Mouse (Mus musculus) spleen, postnatal 10 days (tissue): ENCODE data around the gene Mical2.

Source experiments
- DNase-seq, 2 experiments: peaks; one replicate each; pipeline ENCODE4 v3.0.0; 2021 to 2022; ENCODE audit warnings: low spot score in 2 of 2

Mical2 gene

DNA sequence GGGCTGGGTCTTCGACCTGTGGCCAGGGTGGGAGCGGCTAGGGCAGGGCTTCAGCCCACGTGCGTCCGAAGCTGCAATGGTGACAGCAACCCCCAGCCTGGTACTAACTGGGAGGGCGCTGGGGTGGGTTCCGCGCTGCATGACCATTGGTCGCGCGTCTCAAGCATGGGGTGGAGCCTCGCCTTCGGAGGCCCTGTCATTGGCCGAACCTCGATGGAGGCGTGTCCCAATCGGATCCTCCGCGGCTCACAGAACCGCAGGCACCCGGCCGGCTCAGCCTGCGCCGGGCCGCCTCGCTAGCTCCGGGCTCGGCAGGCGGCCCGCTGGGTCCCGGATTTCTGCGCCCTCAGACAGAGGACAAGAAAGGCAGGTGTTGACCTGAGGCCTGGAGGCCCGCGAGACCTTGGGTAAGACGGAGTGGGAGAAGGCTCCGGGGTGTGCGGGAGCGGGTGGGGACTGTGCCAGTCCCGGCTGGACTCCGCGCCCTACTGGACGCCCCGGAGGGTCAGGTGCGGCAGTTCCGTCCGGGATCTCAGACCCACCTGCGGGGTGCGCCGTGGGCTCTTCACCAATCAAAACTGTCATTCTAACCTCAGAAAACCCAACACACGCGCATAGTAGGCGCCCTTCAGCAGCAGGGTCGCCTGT, at the start of gene Mical2:
Gene Mical2 (plus strand): TSS at position 242 of the 648 bp plus-strand sequence.
- peak in 1 of 2 experiments; percentile 81 for DNase-seq

DNA sequence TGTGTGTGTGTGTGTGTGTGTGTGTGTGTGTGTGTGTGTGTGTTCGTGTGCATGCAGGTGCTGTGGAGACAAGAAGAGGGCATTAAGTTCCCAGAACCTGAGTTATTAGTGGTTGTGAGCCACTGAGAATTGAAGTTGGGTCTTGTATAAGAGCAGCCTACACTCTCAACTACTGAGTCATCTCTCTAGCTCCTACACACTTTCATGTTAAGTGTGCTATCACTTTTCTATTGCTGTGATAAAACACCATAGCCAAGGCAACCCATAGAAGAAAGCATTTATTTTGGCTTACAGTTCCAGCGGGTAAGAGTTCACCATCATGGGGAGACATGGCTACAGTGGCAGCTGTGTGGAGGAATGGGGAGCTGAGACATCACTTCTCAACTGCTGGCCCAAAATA, 49.0 kb upstream of the Mical2 start:
- DNase-seq: no peak

DNA sequence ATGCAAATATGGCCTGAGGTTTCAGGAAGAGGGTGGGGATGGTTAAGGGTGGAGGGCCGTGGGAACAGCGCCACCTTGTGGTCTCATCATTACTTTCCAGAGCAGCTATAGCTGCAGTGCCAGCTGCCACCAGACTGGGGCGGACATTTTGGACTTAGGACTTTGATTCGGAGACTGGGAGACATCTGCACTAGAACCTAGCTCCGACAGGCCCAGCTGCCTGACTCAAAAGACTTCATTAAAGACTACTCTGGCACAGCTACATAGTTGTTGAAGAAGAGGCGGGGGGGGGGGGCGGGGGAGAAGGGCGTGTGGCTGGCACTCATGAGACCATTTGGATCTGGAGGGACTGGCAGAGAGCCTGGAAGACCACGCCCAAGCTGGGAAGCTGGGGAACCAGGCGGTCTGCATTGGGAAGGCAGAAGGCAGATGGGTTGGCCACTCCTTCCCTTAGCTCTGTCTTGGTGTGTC, 45.4 kb upstream of the Mical2 start:
- peak; percentile 26 to 75 for DNase-seq

DNA sequence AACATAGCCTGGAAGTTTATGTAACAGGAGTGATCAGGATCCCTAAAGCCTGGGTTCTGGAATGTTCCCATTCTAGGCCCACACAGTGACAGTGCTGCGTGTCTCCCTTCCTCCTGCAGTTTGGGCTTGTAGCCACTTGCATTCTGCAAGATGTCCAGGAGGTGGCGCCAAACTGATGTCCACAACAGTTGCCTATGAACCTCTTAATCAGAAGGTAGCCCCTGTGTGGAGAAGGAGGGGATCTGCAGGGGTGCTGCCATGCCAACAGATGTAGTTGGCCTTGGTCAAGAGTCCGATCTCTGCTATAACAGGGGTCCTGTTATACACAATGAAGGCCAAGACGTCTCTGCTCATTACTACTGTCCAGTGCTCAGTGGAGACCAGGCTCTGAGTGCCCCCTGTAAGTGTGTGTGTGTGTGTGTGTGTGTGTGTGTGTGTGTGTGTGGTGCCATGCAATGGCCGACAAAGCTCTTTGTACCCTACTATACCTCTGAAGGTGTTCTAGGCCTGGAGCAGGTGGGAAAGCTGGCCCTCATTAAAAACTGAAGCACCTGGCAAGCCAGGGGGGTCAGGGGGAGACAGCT, 42.3 kb upstream of the Mical2 start:
- peak; percentile 54 to 80 for DNase-seq

DNA sequence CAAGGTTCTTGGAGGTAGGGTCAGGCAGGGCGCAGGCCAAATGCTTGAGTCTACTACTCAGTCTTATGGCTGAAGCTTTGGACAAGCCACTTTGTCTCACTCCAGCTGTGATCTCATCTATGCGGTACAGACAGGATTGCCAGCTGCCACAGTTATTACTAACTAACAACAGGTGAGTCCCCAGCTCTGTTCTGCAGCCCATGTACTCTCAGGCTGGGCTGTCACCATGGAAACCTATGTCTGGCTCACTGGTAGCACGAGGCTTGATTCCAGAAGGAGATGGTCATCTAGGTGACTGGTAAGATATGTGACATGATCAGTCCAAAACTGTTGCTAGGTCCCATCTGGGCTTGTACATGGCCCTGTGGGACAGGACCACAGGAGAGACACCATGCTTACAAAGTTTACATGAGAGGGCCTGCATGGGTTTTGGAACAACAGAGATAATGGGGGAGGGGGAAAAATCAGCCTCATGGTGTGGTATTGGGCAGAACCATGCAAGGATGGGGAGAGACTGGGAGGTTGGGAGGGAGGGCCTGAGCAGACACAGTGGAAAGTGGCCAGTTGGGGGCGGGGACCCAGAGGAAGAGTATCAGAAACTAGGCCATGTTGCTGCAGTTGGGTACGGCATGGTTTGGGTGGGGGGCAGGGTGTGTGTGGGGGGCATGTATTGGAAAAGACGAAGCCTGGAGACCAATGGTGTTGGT, 41.0 kb upstream of the Mical2 start:
- no peak for DNase-seq

DNA sequence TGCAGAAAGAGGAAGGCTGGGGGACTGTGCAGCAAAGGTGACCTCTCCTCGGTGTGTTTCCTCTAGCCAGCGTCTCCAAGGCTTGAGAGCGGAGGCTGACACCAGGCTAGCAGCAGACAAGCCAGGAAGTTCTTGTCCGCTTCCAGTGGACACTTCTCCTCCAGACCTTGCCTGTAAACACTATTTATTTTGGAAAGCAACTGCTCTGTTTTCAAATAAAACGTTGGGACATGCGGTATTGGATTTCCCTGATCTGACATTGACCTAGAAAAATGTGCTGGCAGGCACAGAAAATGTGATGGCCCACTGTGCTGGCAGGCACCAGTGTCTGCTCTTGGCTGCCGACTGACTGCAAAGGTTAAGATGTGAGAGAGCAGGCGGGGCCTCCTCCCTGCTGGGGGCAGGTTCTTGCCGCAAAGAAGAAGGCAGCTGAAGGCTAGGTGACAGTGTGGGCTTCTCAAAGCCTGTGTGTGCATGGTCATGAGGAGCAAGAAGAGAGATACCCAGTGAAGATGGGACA, 40.4 kb upstream of the Mical2 start:
- DNase-seq: no peak

DNA sequence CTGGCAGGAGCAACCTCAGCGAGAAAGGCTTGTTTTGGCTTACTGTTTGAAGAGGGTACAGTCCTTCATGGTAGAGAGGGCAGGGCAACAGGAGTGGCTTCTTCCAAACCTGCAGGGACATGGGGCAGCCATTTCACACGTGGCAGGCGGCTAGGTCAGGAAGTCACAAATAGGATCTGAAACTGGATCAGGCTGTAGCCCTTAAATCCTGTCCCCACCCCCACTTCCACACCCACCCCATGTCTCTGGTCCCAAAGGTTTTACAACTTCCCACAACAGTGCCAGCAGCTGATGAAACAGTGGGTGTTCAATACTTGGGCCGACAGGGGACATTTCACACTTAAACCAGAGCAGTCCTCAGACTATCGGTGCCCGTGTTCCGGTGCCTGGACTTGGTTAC, 38.8 kb upstream of the Mical2 start:
- DNase-seq: no peak

DNA sequence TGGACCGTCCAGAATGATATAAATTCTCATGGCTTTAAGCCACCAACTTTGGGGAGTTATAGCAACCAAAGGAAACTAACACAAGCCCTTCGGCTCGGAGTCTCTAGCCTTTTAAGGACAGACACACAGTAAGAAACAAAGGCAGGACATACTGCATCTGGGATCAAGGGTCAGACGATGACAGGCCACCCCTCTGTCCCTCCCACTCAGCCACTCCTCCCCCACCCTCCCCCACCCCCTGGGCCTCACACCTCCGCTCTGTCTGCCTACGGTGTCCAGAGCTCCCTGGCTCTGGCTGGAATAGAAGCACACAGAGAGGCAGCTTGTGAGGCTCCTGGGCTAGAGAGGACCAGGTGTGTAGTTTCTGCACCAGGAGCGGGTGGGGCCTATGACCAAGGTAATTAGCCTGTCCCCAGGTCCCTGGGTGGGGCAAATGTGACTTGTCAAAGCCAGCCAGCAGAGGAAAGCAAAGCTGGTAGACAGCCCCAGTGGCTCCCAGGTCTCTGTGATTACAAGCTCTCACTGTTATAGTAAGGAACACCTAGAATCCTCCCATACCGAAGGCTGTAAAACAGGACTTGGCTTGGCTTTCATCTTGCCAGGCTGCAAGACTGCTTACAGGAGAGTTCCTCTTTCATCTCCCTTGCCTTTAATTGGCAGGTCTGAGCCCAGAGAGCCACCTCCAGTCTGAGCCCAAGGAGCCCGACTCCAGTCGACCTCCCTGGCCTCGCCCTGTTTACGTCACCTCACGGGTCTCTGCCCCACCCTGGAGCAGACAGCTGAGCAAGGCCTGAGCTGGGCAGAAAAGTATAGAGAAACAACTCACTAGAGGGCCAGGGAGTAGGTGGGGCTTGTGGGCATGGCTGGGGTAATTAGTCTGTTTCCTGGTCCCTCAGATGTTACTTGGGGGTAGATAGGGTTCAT, 37.9 kb upstream of the Mical2 start:
- DNase-seq: no peak

DNA sequence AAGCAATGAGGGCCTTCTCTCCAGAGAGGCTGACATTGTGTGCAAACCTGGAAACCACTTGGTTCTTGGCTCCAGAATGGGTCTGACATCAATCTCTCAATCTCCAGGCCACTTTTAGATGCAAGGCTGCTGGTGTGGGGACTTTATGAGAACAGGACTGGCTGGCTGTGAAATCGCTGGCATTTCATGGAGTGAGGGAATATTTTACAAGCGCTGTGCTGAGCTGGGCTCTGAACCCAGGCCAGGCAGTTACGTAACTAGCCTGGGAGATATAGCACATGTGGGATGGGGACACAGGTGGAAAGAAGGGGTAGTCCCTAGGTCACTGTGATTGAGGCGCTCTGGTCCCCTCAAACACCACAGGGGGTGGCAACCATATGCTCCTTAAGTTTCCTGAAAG, 33.4 kb upstream of the Mical2 start:
- no peak for DNase-seq

DNA sequence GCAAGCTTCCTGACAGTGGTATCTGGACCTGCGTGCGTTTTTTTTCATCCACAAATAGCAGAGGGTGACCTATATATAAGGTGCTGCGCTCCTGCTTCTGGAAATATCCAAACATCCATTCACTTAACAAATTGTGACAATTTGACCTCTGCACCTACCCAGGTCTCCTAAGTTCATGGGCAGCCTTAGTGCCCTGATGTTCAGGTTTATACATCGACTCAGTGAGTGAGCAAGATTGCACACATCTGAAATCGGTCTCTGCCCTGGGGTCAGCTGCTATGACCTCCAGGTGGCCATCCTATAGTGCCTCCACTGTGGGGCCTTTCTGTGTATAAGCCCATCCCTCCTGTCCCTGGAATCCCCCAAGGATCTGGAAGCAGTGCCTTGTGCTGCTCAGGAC, 32.9 kb upstream of the Mical2 start:
- DNase-seq: no peak

DNA sequence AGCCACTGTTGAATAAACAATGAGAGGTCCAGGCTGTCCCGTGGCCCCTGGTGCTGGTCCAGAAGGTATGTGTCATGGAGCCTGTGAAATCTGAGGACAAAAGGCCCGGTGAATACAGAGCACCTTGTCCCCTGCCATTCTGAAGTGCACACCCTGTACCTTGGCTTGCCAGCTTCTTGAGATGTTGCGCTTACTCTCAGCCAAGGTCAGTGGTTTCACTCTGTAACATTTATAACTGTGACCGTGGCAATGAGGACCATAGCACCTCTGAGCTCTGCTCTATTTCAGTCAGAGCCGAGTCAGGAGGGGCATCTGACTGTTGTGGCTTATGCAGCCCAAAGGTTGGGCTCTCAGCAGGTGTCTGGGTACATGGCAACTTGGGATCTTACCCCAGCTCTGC, 31.4 kb upstream of the Mical2 start:
- no peak for DNase-seq

DNA sequence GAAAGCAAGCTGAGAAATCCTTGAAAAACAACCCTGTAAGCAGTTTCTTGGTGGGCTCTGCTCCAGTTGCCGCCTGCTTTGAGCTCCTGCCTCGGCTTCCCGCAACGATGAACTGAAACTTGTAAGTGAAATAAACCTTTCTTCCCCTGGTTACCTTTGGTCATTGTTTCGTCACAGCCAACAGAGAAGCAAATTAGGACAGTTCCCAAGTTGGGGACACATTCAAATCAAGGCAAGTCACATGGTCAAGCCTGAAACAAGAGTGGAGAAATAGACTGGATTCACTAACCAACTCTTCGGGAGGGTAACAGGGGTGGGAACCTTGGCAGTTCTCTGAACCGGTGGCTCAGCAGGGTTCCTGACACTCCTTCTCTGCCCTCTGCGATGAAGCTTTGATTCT, 28.2 kb upstream of the Mical2 start:
- no peak for DNase-seq

DNA sequence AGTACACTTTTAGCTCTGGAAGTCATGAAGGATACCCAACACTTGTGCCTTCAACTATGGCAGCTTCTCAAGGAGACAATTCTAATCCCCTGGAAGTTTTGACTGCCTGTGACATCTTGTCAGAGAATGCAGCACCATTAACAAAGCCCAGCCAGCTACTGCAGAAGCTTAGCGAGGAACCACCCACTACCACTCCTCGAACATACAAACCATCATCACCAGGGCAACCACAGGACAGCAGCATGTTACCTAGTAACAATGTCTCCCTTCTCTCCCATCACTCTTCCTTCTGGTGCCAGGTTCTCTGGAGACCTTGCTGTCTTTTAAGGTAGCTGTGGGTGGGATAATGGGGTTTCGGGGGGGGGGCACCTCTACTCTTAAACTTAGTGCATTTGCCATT, 26.3 kb upstream of the Mical2 start:
- no peak for DNase-seq

DNA sequence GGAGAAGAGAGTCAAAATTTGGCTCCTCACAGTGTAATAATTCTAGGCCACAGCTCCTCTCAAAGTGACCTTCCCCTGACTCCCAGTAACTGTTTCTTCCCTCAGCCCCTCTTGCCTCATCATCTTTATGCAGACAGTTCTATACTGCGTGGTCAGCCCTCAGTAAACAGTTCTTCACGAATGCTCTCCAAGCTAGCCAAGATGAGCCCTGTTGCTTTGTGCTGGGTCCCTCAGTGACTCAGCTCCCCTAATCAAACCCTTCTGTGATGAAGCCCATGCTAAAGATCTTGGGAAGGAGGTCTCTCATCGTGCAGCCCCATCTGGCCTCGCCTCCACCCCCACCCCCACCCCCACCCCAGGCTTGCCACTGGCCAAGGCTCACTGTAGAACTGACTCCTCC, 24.9 kb upstream of the Mical2 start:
- DNase-seq: no peak

DNA sequence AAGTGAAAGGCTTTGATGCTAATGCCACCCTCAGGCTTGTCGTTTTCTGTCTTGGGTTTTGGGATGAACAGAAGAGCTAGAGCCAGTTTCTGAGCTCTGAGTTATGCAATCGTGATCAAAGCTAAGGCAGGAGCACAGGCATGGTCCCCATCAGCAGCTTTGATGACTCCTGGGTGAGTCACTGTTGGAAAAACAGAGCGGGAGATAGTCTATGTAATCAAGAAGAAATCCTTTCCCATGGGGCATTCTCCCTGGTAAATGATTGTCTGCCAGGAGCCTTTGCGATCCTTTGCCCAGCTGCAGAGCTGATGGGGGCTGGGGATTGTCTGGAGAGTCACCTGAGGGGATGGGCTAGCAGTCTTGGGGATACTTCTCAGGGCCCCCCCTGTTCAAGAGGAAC, 23.5 kb upstream of the Mical2 start:
- no peak for DNase-seq

DNA sequence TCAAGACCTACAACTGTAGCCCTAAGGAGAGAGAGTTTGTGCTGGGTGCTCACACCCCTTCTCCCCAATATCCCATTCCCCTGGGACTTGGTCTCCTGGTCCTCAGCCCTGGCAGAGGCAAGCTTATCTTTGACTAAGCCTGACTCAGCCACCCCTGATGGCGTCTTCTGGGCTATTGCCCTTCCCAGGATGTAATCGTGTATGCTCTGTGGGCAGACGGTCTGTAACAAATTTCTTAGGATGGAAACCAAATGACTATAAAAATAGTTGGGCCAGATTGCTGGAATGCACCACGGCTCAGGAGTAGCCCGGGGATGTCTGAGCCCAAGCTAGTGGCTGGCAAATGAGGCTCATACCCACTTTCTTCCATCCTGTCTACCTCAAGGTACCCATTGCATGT, 22.8 kb upstream of the Mical2 start:
- no peak for DNase-seq

DNA sequence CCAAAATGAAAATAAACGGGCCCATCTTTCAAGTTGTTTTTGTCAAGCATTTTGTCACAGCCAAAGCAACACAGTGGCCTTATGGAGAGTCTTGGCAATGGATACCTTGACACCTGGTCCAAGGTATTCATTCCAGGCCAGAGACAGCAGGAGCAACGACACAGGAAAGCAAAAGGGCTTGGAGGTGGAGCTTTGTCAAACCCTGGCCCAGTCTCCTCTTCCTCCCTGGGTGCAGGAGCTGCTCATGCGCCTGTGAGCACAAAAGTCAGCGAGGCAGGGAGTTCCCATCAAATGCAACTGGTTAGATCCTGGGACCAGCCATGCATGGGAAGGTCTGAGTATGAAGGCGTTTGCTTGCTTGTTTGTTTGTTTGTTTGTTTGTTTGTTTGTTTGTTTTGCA, 21.7 kb upstream of the Mical2 start:
- no peak for DNase-seq

DNA sequence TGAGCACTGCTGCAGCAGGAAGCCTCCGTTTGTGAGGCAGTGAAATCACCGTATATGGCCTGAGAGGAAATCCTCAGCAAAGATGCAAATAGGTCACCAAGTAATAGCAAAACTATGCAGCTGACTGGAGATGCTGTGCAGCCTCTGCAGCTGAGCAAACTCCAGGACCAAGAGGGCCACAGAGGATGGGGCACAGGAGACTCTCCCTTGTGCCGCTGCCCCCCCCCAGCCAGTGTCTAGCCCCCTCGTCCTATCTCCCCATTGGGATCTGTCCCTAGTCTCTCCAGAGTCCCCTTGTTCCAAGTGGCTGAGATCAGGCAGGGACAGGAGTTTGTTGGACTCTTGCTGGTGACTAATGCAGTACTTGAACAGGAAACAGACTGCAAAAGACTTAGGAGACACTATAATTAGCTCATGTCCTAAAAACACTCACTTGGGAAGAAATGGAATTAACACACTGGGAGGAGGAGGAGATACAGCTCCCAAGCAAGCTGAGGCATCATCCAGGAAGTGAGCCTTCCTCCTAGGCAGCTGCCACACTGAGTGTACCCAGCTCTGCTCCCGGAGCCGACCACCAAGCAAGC, 21.2 kb upstream of the Mical2 start:
- no peak for DNase-seq

DNA sequence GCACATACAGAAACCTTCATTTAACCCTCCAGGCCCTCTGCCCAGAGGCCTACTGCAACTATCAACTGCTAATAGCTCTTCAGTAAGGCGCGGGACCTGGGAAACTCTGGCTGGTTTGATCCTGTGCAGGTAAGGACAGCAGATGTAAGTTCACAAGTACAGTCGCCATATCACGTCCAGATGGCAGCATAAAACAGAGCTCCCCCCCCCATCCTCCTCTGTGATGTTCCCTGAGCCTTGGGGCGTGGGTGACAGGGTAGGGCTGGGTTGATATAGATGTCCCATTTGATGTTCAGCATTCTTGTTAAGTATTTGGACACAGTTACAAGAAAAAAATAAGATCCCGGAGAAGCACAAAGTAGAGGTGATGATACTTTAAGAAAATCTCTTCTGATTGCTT, 20.1 kb upstream of the Mical2 start:
- no peak for DNase-seq

DNA sequence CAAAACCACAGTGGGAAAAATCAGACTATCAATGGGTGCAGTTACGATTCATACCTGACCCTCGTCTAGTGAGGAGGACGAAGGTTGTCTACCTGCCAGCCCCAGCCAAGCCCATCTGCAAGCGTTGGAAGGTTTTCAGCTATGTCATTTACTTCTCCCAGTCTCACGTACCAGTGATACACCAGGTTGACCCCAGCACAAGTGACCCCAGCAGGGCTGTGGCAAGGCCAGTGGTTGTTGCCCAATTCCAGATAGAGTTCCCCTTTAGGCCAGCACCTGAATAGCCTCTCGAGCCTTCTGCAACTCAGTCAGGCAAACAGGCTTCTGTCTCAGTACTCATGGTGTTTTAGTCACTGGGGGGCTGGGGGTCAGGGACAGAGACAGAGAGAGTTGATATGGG, 17.9 kb upstream of the Mical2 start:
- no peak for DNase-seq

DNA sequence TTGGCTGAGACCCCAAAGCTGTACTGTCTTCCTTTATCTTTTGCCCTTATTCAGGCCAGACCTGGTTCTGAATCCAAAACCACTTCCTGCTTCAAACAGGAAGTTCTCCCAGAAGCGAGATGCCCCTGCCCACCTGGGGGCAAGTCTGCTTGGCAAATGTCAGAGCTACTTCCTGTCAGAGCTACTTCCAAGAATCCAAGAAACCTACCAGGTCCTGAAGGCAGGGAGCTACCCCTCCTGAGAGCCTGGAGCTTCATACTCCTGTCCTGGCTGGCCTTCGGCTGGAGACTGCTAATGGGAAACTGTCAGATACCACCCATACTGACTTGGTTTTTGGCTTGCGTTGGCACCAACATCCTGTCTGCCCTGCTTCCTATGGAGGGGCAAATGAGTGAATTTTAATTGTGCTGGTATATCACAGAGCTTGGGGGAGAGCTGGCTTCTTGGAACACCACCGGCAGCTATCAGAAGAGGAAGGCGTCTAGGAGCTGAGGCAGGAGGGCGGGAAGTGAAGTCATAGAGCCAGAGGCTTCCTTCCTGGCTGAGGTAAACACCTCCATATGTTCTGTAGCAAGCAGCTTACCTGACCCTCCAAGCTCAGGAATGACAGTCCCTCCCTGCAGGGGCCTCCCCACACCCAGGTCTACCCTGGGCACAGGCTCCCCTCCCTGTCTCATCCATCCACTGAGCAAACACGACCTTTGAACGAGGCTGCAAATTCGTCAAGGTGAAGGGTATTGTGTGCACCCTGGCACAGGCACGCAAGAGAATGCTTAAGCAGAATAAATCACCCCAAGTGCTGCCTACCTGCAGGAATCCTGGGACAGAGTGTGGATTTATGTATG, 17.1 kb upstream of the Mical2 start:
- DNase-seq: no peak
